Mouse (Mus musculus) megakaryocyte-erythroid progenitor cell, adult 5-6 weeks (primary cell): Measurements from ENCODE around the gene Slc5a8. TPM values are rescaled to one million over a fixed set of nuclear protein-coding genes. Genes with fewer than 3 reads are reported as not detected.

ENCODE experiments used
- ATAC-seq: replicated peaks from 2 replicates; pipeline ENCODE4 v1.8.0; 2016; ENCODE audit warnings: mild to moderate bottlenecking, inconsistent platforms; ENCODE audit not compliant: severe bottlenecking, poor library complexity, low FRiP score, low TSS enrichment
- total RNA-seq, 2 experiments: library from RNA; stranded (forward) in 1 of 2; stranded (reverse) in 1 of 2; fragments of 200-1000, 215-1000 nt in 1 of 2; fragments of >200 nt in 1 of 2; fragmentation: Nextera tagmentation in 1 of 2; gene quantifications; 2 replicates each; pipeline ENCODE4 v1.2.3; 2014 to 2017

Gene Slc5a8
- total RNA-seq (2014; fragmentation: Nextera tagmentation) = not detected in 2 replicates
- not detected in 2 replicates for total RNA-seq (2017)

- no peak for ATAC-seq
These were observed at the start of gene Slc5a8 for GRCm38 (mm10) chr10:88885632-88886090. Slc5a8 (plus strand) TSS chr10:88885992.

- ATAC-seq = no peak
These were observed 36.8 kb upstream of the Slc5a8 start for GRCm38 (mm10) chr10:88848876-88849476.

GRCm38 (mm10) chr10:88849976-88850375 lies 35.8 kb upstream of the Slc5a8 start:
- ATAC-seq = no peak

- ATAC-seq = no peak
These were observed 32.5 kb upstream of the Slc5a8 start for GRCm38 (mm10) chr10:88853326-88853725.

- ATAC-seq = no peak
These were observed 24.9 kb upstream of the Slc5a8 start for GRCm38 (mm10) chr10:88860911-88861310.

- no peak for ATAC-seq
These were observed 24.4 kb upstream of the Slc5a8 start for GRCm38 (mm10) chr10:88861416-88861815.

GRCm38 (mm10) chr10:88862293-88862692 lies 23.5 kb upstream of the Slc5a8 start:
- ATAC-seq = no peak

- no peak for ATAC-seq
These were observed 19.8 kb upstream of the Slc5a8 start for GRCm38 (mm10) chr10:88866017-88866416.

GRCm38 (mm10) chr10:88874870-88875269 lies 10.9 kb upstream of the Slc5a8 start:
- ATAC-seq = no peak

GRCm38 (mm10) chr10:88877421-88877820 lies 8.4 kb upstream of the Slc5a8 start:
- ATAC-seq = no peak

GRCm38 (mm10) chr10:88883721-88884120 lies 2.1 kb upstream of the Slc5a8 start:
- ATAC-seq = no peak

GRCm38 (mm10) chr10:88884836-88885235 lies 956 bp upstream of the Slc5a8 start:
- ATAC-seq = no peak

GRCm38 (mm10) chr10:88886114-88886513 lies 322 bp downstream of the Slc5a8 start:
- no peak for ATAC-seq

GRCm38 (mm10) chr10:88888376-88888775 lies 2.6 kb downstream of the Slc5a8 start:
- ATAC-seq = no peak

GRCm38 (mm10) chr10:88891410-88891809 lies 5.6 kb downstream of the Slc5a8 start:
- no peak for ATAC-seq

- ATAC-seq = no peak
These were observed 6.8 kb downstream of the Slc5a8 start for GRCm38 (mm10) chr10:88892560-88893087.

- ATAC-seq = no peak
These were observed 11.2 kb downstream of the Slc5a8 start for GRCm38 (mm10) chr10:88897032-88897431.

GRCm38 (mm10) chr10:88949649-88950296 lies 64.0 kb downstream of the Slc5a8 start:
- no peak for ATAC-seq

GRCm38 (mm10) chr10:88950297-88950653 lies 64.5 kb downstream of the Slc5a8 start:
- no peak for ATAC-seq

- no peak for ATAC-seq
These were observed 75.0 kb downstream of the Slc5a8 start for GRCm38 (mm10) chr10:88960791-88961190.

GRCm38 (mm10) chr10:88968586-88968985 lies 82.8 kb downstream of the Slc5a8 start:
- ATAC-seq = no peak
